Mouse (Mus musculus): ENCODE measurements around the gene 3110082I17Rik.

DNA sequence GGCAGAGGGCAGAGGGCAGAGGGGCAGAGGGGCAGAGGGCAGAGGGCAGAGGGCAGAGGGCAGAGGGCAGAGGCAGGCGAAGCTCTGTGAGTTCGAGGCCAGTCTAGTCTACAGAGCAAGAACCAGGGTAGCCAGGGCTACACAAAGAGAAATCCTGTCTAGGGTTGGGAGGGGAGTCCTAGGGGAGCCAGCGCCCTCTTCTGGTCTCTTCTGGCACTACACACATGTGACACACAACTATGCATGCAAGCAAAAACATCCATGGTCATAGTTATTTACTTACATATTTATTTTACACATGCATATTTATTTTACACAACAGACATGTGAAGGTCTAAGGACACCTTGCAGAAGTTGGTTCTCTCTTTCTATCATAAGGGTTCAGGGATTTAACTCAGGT, 42.8 kb downstream of the 3110082I17Rik start:
- TF ChIP-seq POLR2A (IDR thresholded peaks at IDR 0.05; ENCODE audit: low read depth, low read length) (no peak), CTCF (IDR thresholded peaks at IDR 0.05; ENCODE audit: extremely low read depth, insufficient read length, insufficient replicate concordance, low read depth, low read length) (no peak)
